Mouse (Mus musculus) kidney, postnatal 0 days (tissue): Measurements from ENCODE around the gene Sardh. TPM values are rescaled to one million over a fixed set of nuclear protein-coding genes. Genes with fewer than 3 reads are reported as not detected.

Source experiments
- ATAC-seq: fragments of 200-750 bp; cut with Nextera tagmentation; replicated peaks from 2 replicates; pipeline ENCODE4 v1.8.0; 2017; ENCODE audit warnings: low read depth, moderate number of reproducible peaks, moderate TSS enrichment, moderate library complexity; ENCODE audit not compliant: low FRiP score
- DNase-seq: peaks from one replicate; pipeline ENCODE4 v3.0.0-alpha.2; 2016; ENCODE audit warnings: low spot score
- H3K27ac ChIP-seq: fragments of 300-500 bp; sonication (generic); 2 replicates; pipeline ENCODE4 v1.5.1; 2014; ENCODE audit warnings: mild to moderate bottlenecking
- H3K27me3 ChIP-seq: fragments of 300-500 bp; sonication (generic); 2 replicates; pipeline ENCODE4 v1.6.1; 2014; ENCODE audit warnings: low read length, mixed read lengths; ENCODE audit not compliant: insufficient read depth
- H3K36me3 ChIP-seq: fragments of 300-500 bp; sonication (generic); 2 replicates; pipeline ENCODE4 v1.6.1; 2014; ENCODE audit warnings: low read length, mixed read lengths; ENCODE audit not compliant: insufficient read depth
- H3K4me1 ChIP-seq: fragments of 300-500 bp; sonication (generic); replicated peaks from 2 replicates; pipeline ENCODE4 v1.6.1; 2014; ENCODE audit warnings: antibody characterized with exemption, low read length, mixed read lengths; ENCODE audit not compliant: insufficient read depth
- H3K4me2 ChIP-seq: fragments of 300-500 bp; sonication (generic); 2 replicates; pipeline ENCODE4 v1.6.1; 2014; ENCODE audit warnings: mild to moderate bottlenecking, low read length, moderate library complexity, mixed read lengths
- H3K4me3 ChIP-seq: fragments of 300-500 bp; sonication (generic); replicated peaks from 2 replicates; pipeline ENCODE4 v1.5.1; 2014; ENCODE audit warnings: low read depth, low read length
- H3K9ac ChIP-seq: fragments of 300-500 bp; sonication (generic); 2 replicates; pipeline ENCODE4 v1.6.1; 2014; ENCODE audit warnings: low read depth, low read length
- H3K9me3 ChIP-seq: fragments of 300-500 bp; sonication (generic); replicated peaks from 2 replicates; pipeline ENCODE4 v1.6.1; 2016; ENCODE audit warnings: low read length, inconsistent platforms, mixed read lengths
- CTCF ChIP-seq: IDR thresholded peaks from 2 replicates; pipeline ENCODE4 v1.5.1; 2016; ENCODE audit warnings: antibody characterized with exemption, low read depth, mild to moderate bottlenecking, moderate library complexity
- WGBS: fragments of 180-500 bp; shearing (Covaris S2); extraction: QIAGEN DNeasy Blood & Tissue Kit; methylation state at CpG from one replicate; pipeline ENCODE4 v1.1.7; 2014; 5-methylcytosine and 5-hydroxymethylcytosine counted together
- polyA plus RNA-seq: library from polyadenylated mRNA; unstranded; fragments of >200 nt; fragmentation: Nextera tagmentation; extraction: Ambion mirVana; gene quantifications from 2 replicates; pipeline ENCODE4 v1.2.1, GENCODE M21; 2015

Sardh gene
- polyA plus RNA-seq, 1 experiment from 2014 or later = 48.6 TPM

- no peak for TF ChIP-seq CTCF
- peaks cover 22% of the 10 kb centered on the region; the same call in 1 of the 2 replicates for H3K36me3 ChIP-seq
- 82% methylated on average over 9 of the region's 9 CpGs for WGBS
- no peak for DNase-seq
- H3K4me2 ChIP-seq = no peak overlapping the region
- H3K4me3 ChIP-seq = no peak overlapping the region
- no peaks in the 10 kb centered on the region for H3K27me3 ChIP-seq
- no peak overlapping the region for H3K27ac ChIP-seq
- H3K9me3 ChIP-seq = no peaks in the 10 kb centered on the region
- H3K4me1 ChIP-seq = no peaks in the 10 kb centered on the region
- H3K9ac ChIP-seq = no peak overlapping the region
- ATAC-seq = no peak
Measured at GRCm38 (mm10) chr2:27281771-27282170, 33.6 kb upstream of the Sardh start.

DNA sequence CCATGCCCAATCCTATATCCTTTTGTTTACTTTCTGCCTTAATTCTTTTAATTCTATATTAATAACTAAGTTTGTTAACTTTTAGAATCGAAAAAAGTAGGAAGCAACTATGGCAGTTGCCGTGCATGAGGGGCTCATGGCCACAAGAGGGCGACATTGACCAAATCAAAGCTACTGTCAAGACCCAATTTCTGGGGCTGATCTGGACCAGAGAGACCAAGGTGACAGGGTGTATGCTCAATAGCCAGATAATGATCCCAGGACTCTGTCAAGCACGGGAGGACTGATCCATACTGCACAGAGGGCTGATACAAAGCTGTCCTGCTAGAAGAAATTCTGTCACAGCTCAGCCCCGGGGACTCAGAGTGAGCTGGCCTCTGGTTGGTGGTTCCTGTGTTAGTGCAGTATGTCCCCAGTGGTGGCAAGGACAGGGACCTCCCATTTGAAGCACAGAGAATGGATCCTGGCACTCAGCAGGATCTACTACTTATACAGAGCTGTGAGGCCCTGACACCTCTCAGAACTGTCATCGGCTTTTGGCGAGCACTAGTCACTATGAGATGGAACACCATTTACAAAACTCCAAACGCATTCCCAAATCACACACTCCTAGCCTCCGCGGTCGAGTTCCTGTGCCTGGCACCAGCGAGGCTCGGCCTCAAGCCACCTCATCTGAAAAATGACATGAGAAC is 32.9 kb upstream of the Sardh start:
- peak; percentile 85 for TF ChIP-seq CTCF
- no peak for ATAC-seq
- Histone ChIP-seq H3K27me3 (no peaks in the 10 kb centered on the region), H3K36me3 (peaks cover 26% of the 10 kb centered on the region; the same call in 1 of the 2 replicates), H3K9ac (no peak overlapping the region), H3K9me3 (no peaks in the 10 kb centered on the region), H3K4me2 (no peak overlapping the region), H3K4me3 (no peak overlapping the region), H3K4me1 (no peaks in the 10 kb centered on the region), H3K27ac (no peak overlapping the region)
- WGBS = 67% methylated on average over 13 of the region's 13 CpGs
- peak; percentile 77 for DNase-seq

DNA sequence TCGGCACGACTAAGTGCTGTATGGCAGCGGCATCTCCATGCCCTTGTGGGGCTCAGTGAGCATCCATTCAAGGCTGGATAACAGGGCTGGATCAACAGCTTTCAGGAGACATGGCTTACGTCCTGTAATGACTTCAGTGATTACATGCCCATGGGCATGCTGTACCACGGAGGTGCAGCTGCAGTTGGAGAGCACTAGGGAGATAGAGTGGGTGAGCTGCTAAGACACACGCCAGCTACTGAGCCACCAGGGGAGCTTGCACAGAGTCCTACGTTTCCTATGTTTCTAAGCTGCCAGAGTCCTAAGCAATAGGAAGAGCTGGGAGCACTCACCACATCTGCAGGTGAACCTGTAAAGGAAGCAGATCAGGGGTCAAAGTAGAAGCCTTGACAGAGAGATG is 30.7 kb upstream of the Sardh start:
- Histone ChIP-seq H3K27ac (no peak overlapping the region), H3K4me2 (no peak overlapping the region), H3K27me3 (no peaks in the 10 kb centered on the region), H3K9me3 (no peaks in the 10 kb centered on the region), H3K4me3 (no peak overlapping the region), H3K4me1 (no peaks in the 10 kb centered on the region), H3K36me3 (peaks cover 33% of the 10 kb centered on the region), H3K9ac (no peak overlapping the region)
- TF ChIP-seq CTCF = no peak
- no peak for ATAC-seq
- WGBS = 82% methylated on average over 7 of the region's 7 CpGs
- DNase-seq = no peak

DNA sequence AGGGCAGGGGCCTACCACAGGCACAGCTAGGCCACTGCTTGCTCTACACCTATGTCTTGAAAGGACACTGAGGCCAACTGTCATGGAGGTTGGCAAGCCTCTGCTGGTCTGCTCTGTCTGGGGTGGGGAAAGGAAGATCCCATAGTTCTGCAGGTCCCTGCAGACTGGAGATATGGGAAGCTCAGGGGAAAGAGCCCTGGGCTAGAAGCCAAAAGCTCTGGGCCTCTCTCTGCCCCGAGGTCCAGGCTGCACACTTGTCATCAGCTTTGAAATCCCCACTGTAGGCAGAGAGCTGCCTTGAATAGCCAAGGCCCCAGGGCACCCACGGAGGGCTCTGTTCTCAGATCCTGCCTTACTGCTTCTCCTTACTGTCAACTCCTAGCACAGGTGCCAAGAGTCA is 20.2 kb upstream of the Sardh start:
- DNase-seq = no peak
- TF ChIP-seq CTCF = no peak
- 90% methylated on average over 2 of the region's 2 CpGs for WGBS
- Histone ChIP-seq H3K27ac (no peak overlapping the region), H3K9me3 (no peaks in the 10 kb centered on the region), H3K4me3 (no peak overlapping the region), H3K36me3 (peaks cover 52% of the 10 kb centered on the region), H3K4me2 (no peak overlapping the region), H3K4me1 (no peaks in the 10 kb centered on the region), H3K9ac (no peak overlapping the region), H3K27me3 (no peaks in the 10 kb centered on the region)
- ATAC-seq = no peak

DNA sequence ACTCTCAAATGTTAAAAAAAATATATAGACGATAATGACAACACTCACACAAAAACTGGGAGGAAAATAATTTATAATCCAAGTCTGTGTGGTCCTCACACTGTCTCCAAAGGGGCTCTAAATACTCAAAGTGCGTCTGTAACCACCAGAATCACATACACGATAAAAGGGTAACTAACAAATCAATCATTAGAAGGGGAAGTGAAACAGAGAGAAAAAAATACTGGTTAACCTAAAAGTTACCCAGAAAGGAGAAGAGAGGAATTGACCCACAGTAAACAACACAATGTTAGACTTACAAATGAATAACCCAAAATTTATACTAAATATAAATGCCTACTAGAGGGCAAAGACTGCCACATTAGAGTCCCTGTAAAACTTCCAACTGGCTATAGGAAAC is 17.7 kb upstream of the Sardh start:
- WGBS = 44% methylated on average over 3 of the region's 3 CpGs
- H3K9ac ChIP-seq = no peak overlapping the region
- no peaks in the 10 kb centered on the region for H3K9me3 ChIP-seq
- no peaks in the 10 kb centered on the region for H3K4me1 ChIP-seq
- no peak overlapping the region for H3K4me3 ChIP-seq
- H3K4me2 ChIP-seq = no peak overlapping the region
- H3K27ac ChIP-seq = no peak overlapping the region
- no peak for ATAC-seq
- H3K27me3 ChIP-seq = no peaks in the 10 kb centered on the region
- DNase-seq = no peak
- H3K36me3 ChIP-seq = peaks cover 41% of the 10 kb centered on the region
- no peak for TF ChIP-seq CTCF

- H3K27me3 ChIP-seq = no peaks in the 10 kb centered on the region
- no peak for TF ChIP-seq CTCF
- WGBS = 79% methylated on average over 4 of the region's 4 CpGs
- no peaks in the 10 kb centered on the region for H3K9me3 ChIP-seq
- H3K4me2 ChIP-seq = no peak overlapping the region
- H3K4me1 ChIP-seq = no peaks in the 10 kb centered on the region
- 0 out of 2 replicates have a peak overlapping the region, but pooled peaks have one; percentile 5 for H3K27ac ChIP-seq
- DNase-seq (peak; percentile 23), ATAC-seq (no peak)
- H3K4me3 ChIP-seq = no peak overlapping the region
- no peak overlapping the region for H3K9ac ChIP-seq
- H3K36me3 ChIP-seq = peaks cover 17% of the 10 kb centered on the region; the same call in 1 of the 2 replicates
Measured at GRCm38 (mm10) chr2:27262984-27263383, 14.8 kb upstream of the Sardh start.

DNA sequence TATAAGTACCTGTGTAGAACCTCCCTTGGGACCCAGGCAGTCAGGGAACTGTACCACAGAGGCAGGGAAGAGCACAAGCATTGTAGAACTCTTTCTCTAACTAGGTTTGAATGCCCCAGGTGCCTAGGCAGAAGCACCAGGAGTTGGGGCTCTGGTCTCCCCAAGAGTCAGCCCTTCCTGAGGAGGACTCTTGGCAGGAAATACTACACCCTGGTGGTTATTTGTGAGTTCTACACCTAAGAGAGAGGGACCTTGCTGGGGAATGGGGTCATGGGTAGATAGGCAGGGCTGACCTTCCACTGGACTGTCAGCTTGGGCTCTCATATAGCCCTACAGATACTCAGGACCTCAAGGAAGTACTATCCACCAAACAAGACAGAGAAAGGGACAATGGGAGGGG is 3.3 kb upstream of the Sardh start:
- H3K9ac ChIP-seq = no peak overlapping the region
- H3K9me3 ChIP-seq = no peaks in the 10 kb centered on the region
- H3K4me1 ChIP-seq = peaks cover 14% of the 10 kb centered on the region
- H3K4me3 ChIP-seq = no peak overlapping the region
- no peaks in the 10 kb centered on the region for H3K27me3 ChIP-seq
- H3K4me2 ChIP-seq = no peak overlapping the region
- no peak for ATAC-seq
- no peak overlapping the region for H3K27ac ChIP-seq
- H3K36me3 ChIP-seq = no peaks in the 10 kb centered on the region
- no peak for DNase-seq
- peak; percentile 45; the same call in 1 of the 2 replicates for TF ChIP-seq CTCF
